Mouse (Mus musculus): ENCODE measurements at regions not wholly inside any gene's neighbourhood (a gene's known extent, or its start where the extent isn't known, plus 50 kb on each side); places are given as distances from the start of the nearest gene placed in this dataset.

GRCm38 (mm10) chr1:14503193-14503800, 1589.8 kb downstream of the 4930444P10Rik start:
- no peak for TF ChIP-seq CTCF (IDR thresholded peaks at IDR 0.05; ENCODE audit: low read depth, low read length)
- TF ChIP-seq POLR2A (IDR thresholded peaks at IDR 0.05; ENCODE audit: borderline replicate concordance, low read depth, low read length), result no peak
